8 mouse cellular contexts compared by ENCODE assay signal in genomic region chr8:84902920-84903661, GRCm38 (mm10). TPM values are rescaled to one million over a fixed set of nuclear protein-coding genes. Genes with fewer than 3 reads are reported as not detected.
DNase-seq lines count a peak whose midpoint lies in the region; ATAC-seq lines count a peak whose summit lies in the region.

No protein-coding gene starts in this region.

- no peaks in the 10 kb centered on the region for H3K9me3 ChIP-seq in intestine, embryonic 15.5 days

- no peaks in the 10 kb centered on the region for H3K27me3 ChIP-seq in intestine, embryonic 15.5 days (replicated peaks)

- peaks cover 6% of the 10 kb centered on the region for H3K4me1 ChIP-seq in intestine, embryonic 15.5 days (replicated peaks)

- no peaks in the 10 kb centered on the region for H3K36me3 ChIP-seq in intestine, embryonic 15.5 days

- peak overlapping the region; percentile 83 for H3K27ac ChIP-seq in intestine, embryonic 15.5 days

- intact Hi-C loops in left cerebral cortex, postnatal 14 days (cut with DNase I), result loop anchor here (5.0 kb wide), 1 partner anchor 56 kb away; the partner anchor contains the start of gene Calr

- H3K9ac ChIP-seq in intestine, embryonic 15.5 days, result peak overlapping the region; percentile 84

- DNase-seq in adrenal gland, adult 2 months, result peak; percentile 94
- peak; percentile 93 for DNase-seq in embryo, embryonic 11 days
- DNase-seq in gastrocnemius, postnatal 25 days, result peak; percentile 88
- DNase-seq in left cerebral cortex, postnatal 14 days (ENCODE audit: low spot score in 2 of 2), result peak; percentile 93 to 94
- peak; percentile 93 for DNase-seq in right cerebral cortex, postnatal 14 days
- peak; percentile 89 for DNase-seq in urinary bladder, postnatal 25 days (ENCODE audit: low spot score)

- peak overlapping the region; percentile 56 for H3K4me3 ChIP-seq in intestine, embryonic 15.5 days (replicated peaks)

- WGBS in intestine, embryonic 15.5 days, result under 1% methylated on average over 68 of the region's 68 CpGs

- peak overlapping the region; percentile 88 for H3K4me2 ChIP-seq in intestine, embryonic 15.5 days (replicated peaks)

- peak; percentile 94 for ATAC-seq in intestine, embryonic 15.5 days
- ATAC-seq in megakaryocyte-erythroid progenitor cell, adult 5-6 weeks (replicated peaks; ENCODE audit: low FRiP score, low TSS enrichment, poor library complexity, severe bottlenecking), result peak; percentile 50

RNA-seq across cellular contexts. Expression of gene Klf1, which starts 1.4 kb away (rescaled TPM):
- under 1 TPM; 0.17 to 0.23 TPM for total RNA-seq in adrenal gland, adult 2 months (2021)
- 0.41 and 0.61 TPM in 2 replicates for polyA plus RNA-seq in adrenal gland, adult 2 months (2012; rRNA removed)
- not detected for total RNA-seq in gastrocnemius, postnatal 25 days (2021)
- 6.4 and 7.7 TPM in 2 replicates for polyA plus RNA-seq in intestine, embryonic 15.5 days (2015; fragmentation: Nextera tagmentation; extraction: Ambion mirVana)
- not detected for total RNA-seq in left cerebral cortex, postnatal 14 days (2021)
- 193 and 197 TPM in 2 replicates for total RNA-seq in megakaryocyte-erythroid progenitor cell, adult 5-6 weeks (2014; fragmentation: Nextera tagmentation)
- total RNA-seq in megakaryocyte-erythroid progenitor cell, adult 5-6 weeks (2017), result 162 and 228 TPM in 2 replicates

RNA-seq across cellular contexts. Expression of gene Dnase2a, which starts 5.3 kb away (rescaled TPM):
- 10 to 100 TPM; 10.9 to 17.5 TPM for total RNA-seq in adrenal gland, adult 2 months (2021)
- 12.1 and 13.3 TPM in 2 replicates for polyA plus RNA-seq in adrenal gland, adult 2 months (2012; rRNA removed)
- total RNA-seq in gastrocnemius, postnatal 25 days (2021), result 1 to 10 TPM; 4.5 to 5.7 TPM
- 8.7 and 10.2 TPM in 2 replicates for polyA plus RNA-seq in intestine, embryonic 15.5 days (2015; fragmentation: Nextera tagmentation; extraction: Ambion mirVana)
- total RNA-seq in left cerebral cortex, postnatal 14 days (2021), result 1 to 10 TPM; 2.9 TPM
- total RNA-seq in megakaryocyte-erythroid progenitor cell, adult 5-6 weeks (2014; fragmentation: Nextera tagmentation), result 29.1 and 38.8 TPM in 2 replicates
- total RNA-seq in megakaryocyte-erythroid progenitor cell, adult 5-6 weeks (2017), result 26.7 and 42.2 TPM in 2 replicates

RNA-seq across cellular contexts. Expression of gene Gcdh, which starts 9.4 kb away (rescaled TPM):
- total RNA-seq in adrenal gland, adult 2 months (2021), result 10 to 100 TPM; 50.1 to 59.0 TPM
- polyA plus RNA-seq in adrenal gland, adult 2 months (2012; rRNA removed), result 652 and 657 TPM in 2 replicates
- total RNA-seq in gastrocnemius, postnatal 25 days (2021), result 10 to 100 TPM; 34.7 to 34.8 TPM
- 42.8 and 49.2 TPM in 2 replicates for polyA plus RNA-seq in intestine, embryonic 15.5 days (2015; fragmentation: Nextera tagmentation; extraction: Ambion mirVana)
- 10 to 100 TPM; 36.5 to 38.9 TPM for total RNA-seq in left cerebral cortex, postnatal 14 days (2021)
- 34.7 and 51.0 TPM in 2 replicates for total RNA-seq in megakaryocyte-erythroid progenitor cell, adult 5-6 weeks (2014; fragmentation: Nextera tagmentation)
- total RNA-seq in megakaryocyte-erythroid progenitor cell, adult 5-6 weeks (2017), result 37.0 and 42.9 TPM in 2 replicates

RNA-seq across cellular contexts. Expression of gene Syce2, which starts 31.2 kb away (rescaled TPM):
- 1 to 10 TPM; 8.0 to 8.7 TPM for total RNA-seq in adrenal gland, adult 2 months (2021)
- polyA plus RNA-seq in adrenal gland, adult 2 months (2012; rRNA removed), result 0.80 and 2.1 TPM in 2 replicates
- 1 to 10 TPM in 1 of 2 experiments, under 1 TPM in 1; 0.95 to 1.2 TPM for total RNA-seq in gastrocnemius, postnatal 25 days (2021)
- polyA plus RNA-seq in intestine, embryonic 15.5 days (2015; fragmentation: Nextera tagmentation; extraction: Ambion mirVana), result 49.9 and 54.4 TPM in 2 replicates
- total RNA-seq in left cerebral cortex, postnatal 14 days (2021), result 10 to 100 TPM; 11.5 to 13.4 TPM
- 101 and 135 TPM in 2 replicates for total RNA-seq in megakaryocyte-erythroid progenitor cell, adult 5-6 weeks (2014; fragmentation: Nextera tagmentation)
- 98.9 and 102 TPM in 2 replicates for total RNA-seq in megakaryocyte-erythroid progenitor cell, adult 5-6 weeks (2017)

RNA-seq across cellular contexts. Expression of gene Mast1, which starts 34.1 kb away (rescaled TPM):
- 1 to 10 TPM; 1.5 to 2.8 TPM for total RNA-seq in adrenal gland, adult 2 months (2021)
- polyA plus RNA-seq in adrenal gland, adult 2 months (2012; rRNA removed), result 3.7 and 4.4 TPM in 2 replicates
- not detected for total RNA-seq in gastrocnemius, postnatal 25 days (2021)
- 1.6 TPM in 2 replicates for polyA plus RNA-seq in intestine, embryonic 15.5 days (2015; fragmentation: Nextera tagmentation; extraction: Ambion mirVana)
- 100 to 1,000 TPM; 139 to 146 TPM for total RNA-seq in left cerebral cortex, postnatal 14 days (2021)
- total RNA-seq in megakaryocyte-erythroid progenitor cell, adult 5-6 weeks (2014; fragmentation: Nextera tagmentation), result 0.45 TPM in 1 of 2 replicates, not detected in the other
- 0.42 TPM in 1 of 2 replicates, not detected in the other for total RNA-seq in megakaryocyte-erythroid progenitor cell, adult 5-6 weeks (2017)

Comparison
In these comparisons a context has a peak if more than half of its experiments do, and no peak if none do; other contexts are left out.
1. Peak in every context shown above with its lines: DNase-seq, ATAC-seq, H3K4me3 ChIP-seq and H3K27ac ChIP-seq.
2. RNA of gene Klf1, which starts 1.4 kb away (total RNA-seq): 162 to 228 TPM in megakaryocyte-erythroid progenitor cell, adult 5-6 weeks; 0.17 to 0.23 TPM in adrenal gland, adult 2 months, not detected in left cerebral cortex, postnatal 14 days and not detected in gastrocnemius, postnatal 25 days; every median in the first group is over 100 times any median in the second.